Mouse (Mus musculus) forebrain, embryonic 13.5 days (tissue): ENCODE measurements around the gene Csf2rb2. TPM values are rescaled to one million over a fixed set of nuclear protein-coding genes. Genes with fewer than 3 reads are reported as not detected.
"Not testable (repeated sequence)": the region's sequence is repeated elsewhere in the genome, so short reads cannot be mapped to it uniquely, and the experiment has no call there.

Experiments used
- ATAC-seq: fragments of 200-750 bp; cut with Nextera tagmentation; 2 replicates; pipeline ENCODE4 v1.8.0; 2017
- H3K27ac ChIP-seq: fragments of 300-500 bp; sonication (generic); 2 replicates; pipeline ENCODE4 v1.5.1; 2015; ENCODE audit warnings: inconsistent platforms, mild to moderate bottlenecking, moderate library complexity
- H3K27me3 ChIP-seq: fragments of 300-500 bp; sonication (generic); 2 replicates; pipeline ENCODE4 v1.6.1; 2015; ENCODE audit warnings: mild to moderate bottlenecking, inconsistent platforms
- H3K36me3 ChIP-seq: fragments of 300-500 bp; sonication (generic); 2 replicates; pipeline ENCODE4 v1.6.1; 2015; ENCODE audit warnings: mild to moderate bottlenecking, inconsistent platforms; ENCODE audit not compliant: poor library complexity, severe bottlenecking
- H3K4me1 ChIP-seq: fragments of 300-500 bp; sonication (generic); 2 replicates; pipeline ENCODE4 v1.6.1; 2015; ENCODE audit warnings: inconsistent platforms
- H3K4me2 ChIP-seq: fragments of 300-500 bp; sonication (generic); 2 replicates; pipeline ENCODE4 v1.6.1; 2015; ENCODE audit warnings: inconsistent platforms, mild to moderate bottlenecking, moderate library complexity
- H3K4me3 ChIP-seq: fragments of 300-500 bp; sonication (generic); 2 replicates; pipeline ENCODE4 v1.5.1; 2015; ENCODE audit warnings: mild to moderate bottlenecking, inconsistent platforms
- H3K9ac ChIP-seq: fragments of 300-500 bp; sonication (generic); 2 replicates; pipeline ENCODE4 v1.6.1; 2015; ENCODE audit warnings: mild to moderate bottlenecking, inconsistent platforms
- H3K9me3 ChIP-seq: fragments of 300-500 bp; sonication (generic); replicated peaks from 2 replicates; pipeline ENCODE4 v1.6.1; 2016; ENCODE audit warnings: inconsistent platforms
- WGBS: fragments of 180-500 bp; shearing (Covaris S2); methylation state at CpG from one replicate; pipeline ENCODE4 v1.1.7; 2015; 5-methylcytosine and 5-hydroxymethylcytosine counted together
- polyA plus RNA-seq: library from polyadenylated mRNA; unstranded; fragments of >200 nt; fragmentation: Nextera tagmentation; extraction: Ambion mirVana; gene quantifications from 2 replicates; pipeline ENCODE4 v1.2.1, GENCODE M21; 2015

Csf2rb2 gene
- 0.10 TPM in 1 of 2 replicates, not detected in the other for polyA plus RNA-seq

- WGBS, result 86% methylated on average over 10 of the region's 10 CpGs
- Histone ChIP-seq H3K4me1 (no peaks in the 10 kb centered on the region), H3K4me3 (no peak within 1 kb of the TSS), H3K9me3 (no peaks in the 10 kb centered on the region), H3K9ac (no peak within 1 kb of the TSS), H3K27ac (no peak within 1 kb of the TSS), H3K27me3 (no peaks in the 10 kb centered on the region), H3K4me2 (no peak within 1 kb of the TSS), H3K36me3 (no peaks in the 10 kb centered on the region)
- no peak for ATAC-seq
These were observed at the start of gene Csf2rb2 for GRCm38 (mm10) chr15:78305341-78305933. Gene Csf2rb2, minus strand, starts transcription at chr15:78305721.

GRCm38 (mm10) chr15:78354958-78355357 is 49.4 kb upstream of the Csf2rb2 start:
- Histone ChIP-seq H3K36me3 (no peaks in the 10 kb centered on the region), H3K27ac (no peak overlapping the region), H3K4me3 (no peak overlapping the region), H3K9ac (no peak overlapping the region), H3K27me3 (no peaks in the 10 kb centered on the region), H3K4me1 (no peaks in the 10 kb centered on the region), H3K9me3 (no peaks in the 10 kb centered on the region), H3K4me2 (no peak overlapping the region)
- ATAC-seq, result no peak
- WGBS, result 4% methylated on average over 1 of the region's 1 CpGs

GRCm38 (mm10) chr15:78351586-78352165 is 46.2 kb upstream of the Csf2rb2 start:
- no peaks in the 10 kb centered on the region for H3K4me1 ChIP-seq
- H3K9ac ChIP-seq, result no peak overlapping the region
- no peak overlapping the region for H3K4me3 ChIP-seq
- no peak for ATAC-seq
- H3K27ac ChIP-seq, result no peak overlapping the region
- H3K27me3 ChIP-seq, result no peaks in the 10 kb centered on the region
- H3K9me3 ChIP-seq, result no peaks in the 10 kb centered on the region
- H3K36me3 ChIP-seq, result no peaks in the 10 kb centered on the region
- no peak overlapping the region for H3K4me2 ChIP-seq
- whole genome bisulfite sequencing, result 70% methylated on average over 3 of the region's 3 CpGs

GRCm38 (mm10) chr15:78344567-78344966 is 39.0 kb upstream of the Csf2rb2 start:
- Histone ChIP-seq H3K4me3 (no peak overlapping the region), H3K9me3 (no peaks in the 10 kb centered on the region), H3K9ac (no peak overlapping the region), H3K27ac (no peak overlapping the region), H3K4me2 (no peak overlapping the region), H3K36me3 (no peaks in the 10 kb centered on the region), H3K27me3 (no peaks in the 10 kb centered on the region), H3K4me1 (no peaks in the 10 kb centered on the region)
- no peak for ATAC-seq
- 87% methylated on average over 3 of the region's 3 CpGs for WGBS

DNA sequence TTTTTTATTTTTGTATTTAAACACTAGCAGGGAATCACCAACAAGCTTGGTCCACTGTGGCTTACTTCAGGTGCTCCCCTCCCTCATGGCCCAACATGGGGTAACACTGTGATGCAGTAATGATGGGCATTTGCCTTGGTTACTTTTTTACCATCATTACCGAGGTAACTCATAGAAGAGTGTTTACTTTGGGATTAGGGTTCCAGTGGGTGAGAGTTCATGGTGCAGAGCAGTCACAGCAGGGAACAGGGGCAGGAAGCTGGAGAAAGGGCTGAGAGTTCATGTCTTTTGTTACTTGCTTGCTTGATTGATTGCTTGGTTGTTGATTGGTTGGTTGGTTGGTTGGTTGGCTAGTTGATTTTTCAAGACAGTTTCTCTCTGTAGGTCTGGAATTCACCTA is 38.2 kb upstream of the Csf2rb2 start:
- Histone ChIP-seq H3K36me3 (no peaks in the 10 kb centered on the region), H3K4me3 (no peak overlapping the region), H3K9ac (no peak overlapping the region), H3K27ac (no peak overlapping the region), H3K9me3 (no peaks in the 10 kb centered on the region), H3K27me3 (no peaks in the 10 kb centered on the region), H3K4me1 (no peaks in the 10 kb centered on the region), H3K4me2 (no peak overlapping the region)
- no peak for ATAC-seq
- 24% methylated on average over 1 of the region's 1 CpGs for WGBS

- not testable (repeated sequence) for H3K27me3 ChIP-seq, H3K9ac ChIP-seq, ATAC-seq, H3K4me1 ChIP-seq, H3K36me3 ChIP-seq, H3K9me3 ChIP-seq, H3K4me3 ChIP-seq, H3K4me2 ChIP-seq, H3K27ac ChIP-seq
- WGBS, result 67% methylated on average over 7 of the region's 7 CpGs
These were observed 35.4 kb upstream of the Csf2rb2 start for GRCm38 (mm10) chr15:78340919-78341318.

DNA sequence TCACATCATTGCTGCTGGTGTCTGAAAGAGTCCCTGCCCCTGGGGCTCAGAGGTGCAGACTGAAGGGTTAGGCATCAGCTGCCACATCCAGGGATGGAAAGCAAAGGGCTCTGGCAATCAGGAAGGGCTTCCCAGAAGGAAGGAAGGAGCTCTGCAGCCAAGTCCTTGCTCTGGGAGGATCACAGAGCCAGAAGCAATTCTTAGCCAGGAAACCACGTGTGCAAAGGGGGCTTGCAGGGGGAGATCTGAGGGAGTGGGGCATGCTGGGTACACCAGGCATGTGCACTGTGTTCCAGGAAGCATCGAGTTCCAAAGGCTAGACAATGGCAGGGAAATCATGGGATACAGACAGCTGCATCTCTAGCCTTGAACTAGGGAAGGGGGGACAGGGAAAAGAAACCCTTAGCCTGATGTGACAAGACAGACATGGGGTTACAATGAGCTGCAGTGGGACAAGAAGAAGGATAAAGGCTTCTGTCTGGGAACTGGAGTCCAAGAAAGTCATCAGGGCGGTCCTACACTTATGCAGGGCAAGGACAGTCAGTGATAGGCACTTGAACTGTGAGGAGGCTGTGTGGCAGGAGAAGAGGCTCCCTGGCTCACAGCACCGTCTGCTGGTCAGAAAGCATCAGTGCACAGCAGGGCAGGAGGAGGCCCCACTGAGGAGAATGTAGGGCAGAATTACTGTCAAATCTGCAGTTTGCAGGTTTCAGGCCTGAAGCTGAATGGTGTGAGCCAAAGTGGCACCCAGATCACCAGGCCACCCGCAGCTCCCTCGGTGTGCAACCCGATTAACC is 34.3 kb upstream of the Csf2rb2 start:
- not testable (repeated sequence) for H3K4me1 ChIP-seq, H3K4me2 ChIP-seq, H3K36me3 ChIP-seq, H3K4me3 ChIP-seq, H3K27ac ChIP-seq, H3K9me3 ChIP-seq, ATAC-seq, H3K9ac ChIP-seq, H3K27me3 ChIP-seq
- 35% methylated on average over 7 of the region's 7 CpGs for WGBS

DNA sequence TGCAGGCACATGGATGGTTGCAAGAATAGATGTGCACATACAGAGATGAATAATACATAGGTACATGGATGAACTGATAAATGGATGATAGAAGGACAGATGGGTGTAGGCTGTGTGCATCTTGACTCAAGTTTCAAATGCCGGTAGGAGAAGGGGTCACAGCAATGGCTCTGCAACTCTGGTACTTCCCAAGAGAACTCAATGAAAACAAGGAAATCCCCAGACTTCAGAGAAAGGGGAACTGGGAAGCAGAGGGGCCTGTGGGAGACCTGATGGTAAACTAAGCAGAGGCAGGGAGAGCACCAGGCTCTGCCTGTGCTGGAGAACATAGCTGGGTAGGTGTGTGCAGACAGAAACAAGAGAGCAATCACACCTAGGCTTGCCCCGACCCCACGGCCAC is 28.9 kb upstream of the Csf2rb2 start:
- no peak overlapping the region for H3K4me3 ChIP-seq
- no peak overlapping the region for H3K27ac ChIP-seq
- H3K4me1 ChIP-seq, result no peaks in the 10 kb centered on the region
- 93% methylated on average over 3 of the region's 3 CpGs for WGBS
- no peaks in the 10 kb centered on the region for H3K27me3 ChIP-seq
- no peak overlapping the region for H3K9ac ChIP-seq
- H3K9me3 ChIP-seq, result no peaks in the 10 kb centered on the region
- no peak for ATAC-seq
- H3K4me2 ChIP-seq, result no peak overlapping the region
- H3K36me3 ChIP-seq, result no peaks in the 10 kb centered on the region

DNA sequence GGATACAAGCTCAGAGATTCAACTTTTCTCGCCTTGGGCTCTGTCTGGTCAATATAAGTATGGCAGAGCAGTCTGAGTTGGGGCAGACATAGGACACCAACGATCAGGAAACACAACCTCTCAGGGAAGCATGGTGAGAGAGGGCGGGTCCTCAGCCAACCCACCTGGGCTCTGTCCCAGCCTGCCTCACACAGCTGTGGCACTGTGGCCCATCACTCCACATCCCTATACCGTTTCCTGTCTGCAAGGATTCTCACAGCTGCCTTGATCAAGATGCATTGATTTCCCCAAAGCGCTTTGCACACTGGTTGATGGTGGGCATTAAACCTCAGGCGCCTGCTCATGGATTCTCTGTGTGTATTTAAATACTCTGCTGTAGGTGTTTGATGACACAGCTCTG is 27.5 kb upstream of the Csf2rb2 start:
- 81% methylated on average over 6 of the region's 6 CpGs for WGBS
- no peak for ATAC-seq

GRCm38 (mm10) chr15:78331523-78332340 is 26.2 kb upstream of the Csf2rb2 start:
- H3K27ac ChIP-seq, result no peak overlapping the region
- no peak overlapping the region for H3K4me2 ChIP-seq
- H3K4me3 ChIP-seq, result no peak overlapping the region
- H3K4me1 ChIP-seq, result peaks cover 4% of the 10 kb centered on the region; the same call in 1 of the 2 replicates
- H3K9ac ChIP-seq, result no peak overlapping the region
- 79% methylated on average over 5 of the region's 5 CpGs for WGBS
- ATAC-seq, result no peak
- no peaks in the 10 kb centered on the region for H3K27me3 ChIP-seq
- H3K36me3 ChIP-seq, result no peaks in the 10 kb centered on the region
- no peaks in the 10 kb centered on the region for H3K9me3 ChIP-seq

More for the DNA sequence above, 27.5 kb upstream of the Csf2rb2 start:
- Histone ChIP-seq H3K4me1 (peaks cover 4% of the 10 kb centered on the region; the same call in 1 of the 2 replicates), H3K4me2 (no peak overlapping the region), H3K27ac (no peak overlapping the region), H3K9me3 (no peaks in the 10 kb centered on the region), H3K4me3 (no peak overlapping the region), H3K27me3 (no peaks in the 10 kb centered on the region), H3K9ac (no peak overlapping the region), H3K36me3 (no peaks in the 10 kb centered on the region)

GRCm38 (mm10) chr15:78330706-78331105 is 25.2 kb upstream of the Csf2rb2 start:
- no peak for ATAC-seq
- Histone ChIP-seq H3K9ac (no peak overlapping the region), H3K27me3 (no peaks in the 10 kb centered on the region), H3K27ac (no peak overlapping the region), H3K36me3 (no peaks in the 10 kb centered on the region), H3K4me2 (no peak overlapping the region), H3K4me1 (peaks cover 4% of the 10 kb centered on the region; the same call in 1 of the 2 replicates), H3K4me3 (no peak overlapping the region), H3K9me3 (no peaks in the 10 kb centered on the region)
- 76% methylated on average over 4 of the region's 4 CpGs for WGBS

- H3K9ac ChIP-seq, H3K4me3 ChIP-seq, H3K4me2 ChIP-seq, H3K9me3 ChIP-seq, H3K27ac ChIP-seq, ATAC-seq, H3K4me1 ChIP-seq, H3K27me3 ChIP-seq, H3K36me3 ChIP-seq: not testable (repeated sequence)
- 83% methylated on average over 6 of the region's 6 CpGs for WGBS
These were observed 24.5 kb upstream of the Csf2rb2 start for GRCm38 (mm10) chr15:78329972-78330371.
